In the genomic region with DNA sequence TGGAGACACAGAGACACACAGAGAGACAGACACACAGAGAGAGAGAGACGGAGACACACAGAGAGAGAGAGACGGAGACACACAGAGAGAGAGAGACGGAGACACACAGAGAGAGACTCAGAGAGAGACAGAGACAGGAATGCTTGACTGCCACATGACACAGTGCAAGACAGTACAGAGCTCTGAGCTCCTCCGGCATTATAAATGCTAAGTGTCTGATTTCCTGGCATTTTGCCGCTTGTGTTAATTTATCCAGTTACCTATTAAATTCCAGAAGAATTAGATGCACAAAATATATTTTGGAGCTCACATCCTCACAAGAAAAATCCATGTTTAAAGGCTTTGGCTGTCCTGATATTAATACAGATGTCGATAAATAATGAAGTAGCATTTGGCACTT, we compare ENCODE assay signal across 24 mouse cellular contexts. TPM values are rescaled to one million over a fixed set of nuclear protein-coding genes. Genes with fewer than 3 reads are reported as not detected.
DNase-seq lines count a peak whose midpoint lies in the region; ATAC-seq and TF ChIP-seq lines count a peak whose summit lies in the region.
"Had no signal": no experiment of that assay in that cellular context is flagged by ENCODE, and none has a peak within 500 bp of the region (broad histone marks: within the 10 kb centered on the region; RNA-seq: fewer than 3 reads in every experiment).

No protein-coding gene starts in this region.

- TF ChIP-seq POLR2A in brain, embryonic 14.5 days (IDR thresholded peaks at IDR 0.05; ENCODE audit: borderline replicate concordance, extremely low read depth, insufficient read depth, insufficient read length, poor library complexity, severe bottlenecking): no peak

- no peak overlapping the region for H3K4me2 ChIP-seq in embryonic facial prominence, embryonic 14.5 days (ENCODE audit: low read depth, low read length)
- no peak overlapping the region for H3K4me2 ChIP-seq in hindbrain, embryonic 14.5 days (replicated peaks)
- no peak overlapping the region for H3K4me2 ChIP-seq in hindbrain, embryonic 13.5 days
- no peak overlapping the region for H3K4me2 ChIP-seq in midbrain, embryonic 15.5 days
- no peak overlapping the region for H3K4me2 ChIP-seq in midbrain, postnatal 0 days (ENCODE audit: low read depth, low read length, poor library complexity, severe bottlenecking)
- H3K4me2 ChIP-seq: embryonic facial prominence, embryonic 12.5 days; forebrain, embryonic 12.5 days; heart, embryonic 13.5 days had no signal

- peak; percentile 50 for DNase-seq in embryonic facial prominence, embryonic 14.5 days (ENCODE audit: low spot score)
- no peak for DNase-seq in embryonic facial prominence, embryonic 10.5 days (ENCODE audit: low spot score)
- DNase-seq in hindbrain, embryonic 14.5 days (ENCODE audit: low spot score): no peak
- DNase-seq in midbrain, postnatal 0 days (ENCODE audit: low spot score): no peak
- DNase-seq in brain, embryonic 14.5 days (ENCODE audit: low read depth): peak; percentile 63
- DNase-seq: adrenal gland, adult 8-10 months; adrenal gland, postnatal 25 days; cerebellum, adult 18-20 months; cerebellum, adult 9-10 months; cerebellum, postnatal 14 days; gastrocnemius, postnatal 10 days; gastrocnemius, postnatal 36 days; heart, adult 2 months; heart, postnatal 14 days; heart, postnatal 4 days had no signal

- ATAC-seq in embryonic facial prominence, embryonic 14.5 days (ENCODE audit: low read depth): no peak
- no peak for ATAC-seq in hindbrain, embryonic 14.5 days (ENCODE audit: low FRiP score)
- ATAC-seq in hindbrain, embryonic 13.5 days (ENCODE audit: low FRiP score): no peak
- no peak for ATAC-seq in midbrain, embryonic 15.5 days (replicated peaks)
- ATAC-seq in midbrain, postnatal 0 days (ENCODE audit: low FRiP score): no peak
- ATAC-seq: activated CD4-positive, CD25-positive, alpha-beta regulatory T cell, adult 4 months; hindbrain, embryonic 16.5 days had no signal

- no peak overlapping the region for H3K4me3 ChIP-seq in embryonic facial prominence, embryonic 14.5 days (ENCODE audit: low read depth, low read length)
- no peak overlapping the region for H3K4me3 ChIP-seq in embryonic facial prominence, embryonic 10.5 days
- H3K4me3 ChIP-seq in hindbrain, embryonic 14.5 days (replicated peaks; ENCODE audit: low read length): no peak overlapping the region
- H3K4me3 ChIP-seq in hindbrain, embryonic 13.5 days: no peak overlapping the region
- no peak overlapping the region for H3K4me3 ChIP-seq in midbrain, embryonic 15.5 days
- no peak overlapping the region for H3K4me3 ChIP-seq in midbrain, postnatal 0 days (ENCODE audit: low read depth, low read length)
- H3K4me3 ChIP-seq: embryonic facial prominence, embryonic 12.5 days; erythroblast, embryonic 14.5 days; forebrain, embryonic 12.5 days; heart, adult 2 months; heart, embryonic 10.5 days; heart, embryonic 13.5 days had no signal

- peaks cover 3% of the 10 kb centered on the region; the same call in 1 of the 2 replicates for H3K4me1 ChIP-seq in embryonic facial prominence, embryonic 14.5 days (ENCODE audit: control insufficient read depth, insufficient read depth, low read length)
- H3K4me1 ChIP-seq in embryonic facial prominence, embryonic 10.5 days: peaks cover 19% of the 10 kb centered on the region
- H3K4me1 ChIP-seq in hindbrain, embryonic 14.5 days (replicated peaks; ENCODE audit: control insufficient read depth, insufficient read depth, low read length): peaks cover 13% of the 10 kb centered on the region
- peaks cover 29% of the 10 kb centered on the region for H3K4me1 ChIP-seq in hindbrain, embryonic 13.5 days (replicated peaks)
- no peaks in the 10 kb centered on the region for H3K4me1 ChIP-seq in midbrain, embryonic 15.5 days
- H3K4me1 ChIP-seq in midbrain, postnatal 0 days (ENCODE audit: insufficient read depth, low read length): peaks cover 8% of the 10 kb centered on the region
- H3K4me1 ChIP-seq: embryonic facial prominence, embryonic 12.5 days had no signal

- H3K27ac ChIP-seq in embryonic facial prominence, embryonic 14.5 days (replicated peaks; ENCODE audit: low read depth, low read length): no peak overlapping the region
- no peak overlapping the region for H3K27ac ChIP-seq in embryonic facial prominence, embryonic 10.5 days (replicated peaks)
- H3K27ac ChIP-seq in hindbrain, embryonic 14.5 days: 0 out of 2 replicates have a peak overlapping the region, but pooled peaks have one; percentile 1
- H3K27ac ChIP-seq in hindbrain, embryonic 13.5 days: no peak overlapping the region
- peak overlapping the region; percentile 50; the same call in 1 of the 2 replicates for H3K27ac ChIP-seq in midbrain, embryonic 15.5 days
- no peak overlapping the region for H3K27ac ChIP-seq in midbrain, postnatal 0 days (ENCODE audit: low read depth, low read length)
- H3K27ac ChIP-seq: embryonic facial prominence, embryonic 12.5 days; forebrain, embryonic 12.5 days; heart, adult 2 months; heart, embryonic 10.5 days; heart, embryonic 13.5 days had no signal

- no peak overlapping the region for H3K9ac ChIP-seq in embryonic facial prominence, embryonic 14.5 days (ENCODE audit: low read depth, low read length)
- no peak overlapping the region for H3K9ac ChIP-seq in hindbrain, embryonic 14.5 days
- H3K9ac ChIP-seq in hindbrain, embryonic 13.5 days: no peak overlapping the region
- H3K9ac ChIP-seq in midbrain, embryonic 15.5 days: no peak overlapping the region
- no peak overlapping the region for H3K9ac ChIP-seq in midbrain, postnatal 0 days (replicated peaks; ENCODE audit: low read length, poor library complexity, severe bottlenecking)
- H3K9ac ChIP-seq: embryonic facial prominence, embryonic 12.5 days; forebrain, embryonic 12.5 days; heart, embryonic 13.5 days had no signal

- no peaks in the 10 kb centered on the region for H3K9me3 ChIP-seq in embryonic facial prominence, embryonic 14.5 days (ENCODE audit: control insufficient read depth, low read length)
- no peaks in the 10 kb centered on the region for H3K9me3 ChIP-seq in embryonic facial prominence, embryonic 10.5 days
- no peaks in the 10 kb centered on the region for H3K9me3 ChIP-seq in hindbrain, embryonic 14.5 days (ENCODE audit: control insufficient read depth, low read length)
- no peaks in the 10 kb centered on the region for H3K9me3 ChIP-seq in hindbrain, embryonic 13.5 days
- no peaks in the 10 kb centered on the region for H3K9me3 ChIP-seq in midbrain, embryonic 15.5 days
- no peaks in the 10 kb centered on the region for H3K9me3 ChIP-seq in midbrain, postnatal 0 days (ENCODE audit: low read length)
- H3K9me3 ChIP-seq: embryonic facial prominence, embryonic 12.5 days; forebrain, embryonic 12.5 days; heart, embryonic 10.5 days; heart, embryonic 13.5 days had no signal

- no peaks in the 10 kb centered on the region for H3K36me3 ChIP-seq in embryonic facial prominence, embryonic 14.5 days (ENCODE audit: control insufficient read depth, insufficient read depth, low read length)
- no peaks in the 10 kb centered on the region for H3K36me3 ChIP-seq in embryonic facial prominence, embryonic 10.5 days (replicated peaks)
- no peaks in the 10 kb centered on the region for H3K36me3 ChIP-seq in hindbrain, embryonic 14.5 days (replicated peaks; ENCODE audit: control insufficient read depth, insufficient read depth)
- no peaks in the 10 kb centered on the region for H3K36me3 ChIP-seq in hindbrain, embryonic 13.5 days
- no peaks in the 10 kb centered on the region for H3K36me3 ChIP-seq in midbrain, embryonic 15.5 days (replicated peaks)
- no peaks in the 10 kb centered on the region for H3K36me3 ChIP-seq in midbrain, postnatal 0 days (ENCODE audit: insufficient read depth, low read length)
- H3K36me3 ChIP-seq: embryonic facial prominence, embryonic 12.5 days; forebrain, embryonic 12.5 days; heart, embryonic 10.5 days; heart, embryonic 13.5 days had no signal

- no peak for TF ChIP-seq CTCF in midbrain, postnatal 0 days (IDR thresholded peaks at IDR 0.05)
- TF ChIP-seq CTCF in brain, embryonic 14.5 days (IDR thresholded peaks at IDR 0.05; ENCODE audit: borderline replicate concordance, extremely low read depth, insufficient read depth, insufficient read length): no peak

- H3K27me3 ChIP-seq in embryonic facial prominence, embryonic 14.5 days (replicated peaks; ENCODE audit: control insufficient read depth, insufficient read depth, low read length): 0 out of 2 replicates have a peak, but pooled peaks cover 3% of the 10 kb centered on the region
- H3K27me3 ChIP-seq in embryonic facial prominence, embryonic 10.5 days (replicated peaks; ENCODE audit: low read depth, poor library complexity, severe bottlenecking): no peaks in the 10 kb centered on the region
- no peaks in the 10 kb centered on the region for H3K27me3 ChIP-seq in hindbrain, embryonic 14.5 days (ENCODE audit: control insufficient read depth, insufficient read depth, low read length)
- H3K27me3 ChIP-seq in hindbrain, embryonic 13.5 days: no peaks in the 10 kb centered on the region
- no peaks in the 10 kb centered on the region for H3K27me3 ChIP-seq in midbrain, embryonic 15.5 days (replicated peaks)
- H3K27me3 ChIP-seq in midbrain, postnatal 0 days (ENCODE audit: insufficient read depth, low read length): no peaks in the 10 kb centered on the region
- H3K27me3 ChIP-seq: embryonic facial prominence, embryonic 12.5 days; forebrain, embryonic 12.5 days had no signal

- WGBS in embryonic facial prominence, embryonic 14.5 days: 81% methylated on average over 6 of the region's 6 CpGs
- 90% methylated on average over 6 of the region's 6 CpGs for WGBS in embryonic facial prominence, embryonic 10.5 days
- 74% methylated on average over 6 of the region's 6 CpGs for WGBS in hindbrain, embryonic 14.5 days
- WGBS in hindbrain, embryonic 13.5 days: 80% methylated on average over 6 of the region's 6 CpGs
- WGBS in midbrain, embryonic 15.5 days: 74% methylated on average over 6 of the region's 6 CpGs
- WGBS in midbrain, postnatal 0 days: 56% methylated on average over 6 of the region's 6 CpGs

RNA-seq across cellular contexts. Expression of a gene that starts 46.1 kb away (rescaled TPM):
- polyA plus RNA-seq in embryonic facial prominence, embryonic 14.5 days (2014; fragmentation: Nextera tagmentation; extraction: Ambion mirVana): 66.1 and 70.0 TPM in 2 replicates
- polyA plus RNA-seq in embryonic facial prominence, embryonic 10.5 days (2016; fragmentation: Nextera tagmentation; extraction: Ambion mirVana): 34.8 and 42.2 TPM in 2 replicates
- 62.9 and 70.6 TPM in 2 replicates for polyA plus RNA-seq in hindbrain, embryonic 14.5 days (2014; fragmentation: Nextera tagmentation; extraction: Ambion mirVana)
- 49.9 and 52.8 TPM in 2 replicates for polyA plus RNA-seq in hindbrain, embryonic 13.5 days (2015; fragmentation: Nextera tagmentation; extraction: Ambion mirVana)
- polyA plus RNA-seq in midbrain, embryonic 15.5 days (2015; fragmentation: Nextera tagmentation; extraction: Ambion mirVana): 67.4 and 78.1 TPM in 2 replicates
- total RNA-seq in midbrain, postnatal 0 days (2014; rRNA removed): 51.3 and 80.9 TPM in 2 replicates
- 65.4 and 66.4 TPM in 2 replicates for polyA plus RNA-seq in midbrain, postnatal 0 days (2015; fragmentation: Nextera tagmentation; extraction: Ambion mirVana)
- polyA plus RNA-seq in brain, embryonic 14.5 days (2012; rRNA removed): 42.0 and 50.3 TPM in 2 replicates

Comparison
In these comparisons a context has a peak if more than half of its experiments do, and no peak if none do; other contexts are left out.
1. DNase-seq: peak in embryonic facial prominence, embryonic 14.5 days (single experiment) and brain, embryonic 14.5 days (single experiment); none in embryonic facial prominence, embryonic 10.5 days (single experiment), hindbrain, embryonic 14.5 days (single experiment) and midbrain, postnatal 0 days (single experiment).
2. H3K27ac ChIP-seq: peak in hindbrain, embryonic 14.5 days (single experiment) and midbrain, embryonic 15.5 days (single experiment); none in embryonic facial prominence, embryonic 14.5 days (single experiment), embryonic facial prominence, embryonic 10.5 days (single experiment), hindbrain, embryonic 13.5 days (single experiment) and midbrain, postnatal 0 days (single experiment).